9 mouse cellular contexts compared by ENCODE assay signal in genomic region chr2:93188020-93188760, GRCm38 (mm10). TPM values are rescaled to one million over a fixed set of nuclear protein-coding genes. Genes with fewer than 3 reads are reported as not detected.
DNase-seq lines count a peak whose midpoint lies in the region; ATAC-seq and TF ChIP-seq lines count a peak whose summit lies in the region.
"Had no signal": no experiment of that assay in that cellular context is flagged by ENCODE, and none has a peak within 500 bp of the region (broad histone marks: within the 10 kb centered on the region; RNA-seq: fewer than 3 reads in every experiment).

No protein-coding gene starts in this region.

- ATAC-seq in forebrain, embryonic 11.5 days (replicated peaks; ENCODE audit: low FRiP score): peak; percentile 12; the same call in 1 of the 2 replicates
- ATAC-seq in intestine, embryonic 15.5 days: no peak
- peak; percentile 7; the same call in 1 of the 2 replicates for ATAC-seq in midbrain, embryonic 11.5 days (ENCODE audit: low FRiP score)

- no peaks in the 10 kb centered on the region for H3K36me3 ChIP-seq in CH12.LX (replicated peaks in 1 of 2; ENCODE audit: control insufficient read depth in 1 of 2, insufficient read depth in 1 of 2, low read length in 1 of 2)
- H3K36me3 ChIP-seq in forebrain, embryonic 11.5 days (ENCODE audit: control insufficient read depth, insufficient read depth, low read length): no peaks in the 10 kb centered on the region
- no peaks in the 10 kb centered on the region for H3K36me3 ChIP-seq in intestine, embryonic 15.5 days
- no peaks in the 10 kb centered on the region for H3K36me3 ChIP-seq in midbrain, embryonic 11.5 days (ENCODE audit: control insufficient read depth, insufficient read depth, low read length)

- no peaks in the 10 kb centered on the region for H3K79me2 ChIP-seq in CH12.LX (replicated peaks; ENCODE audit: control insufficient read depth, extremely low read depth, insufficient read depth, poor library complexity, severe bottlenecking)

- H3K4me1 ChIP-seq in CH12.LX (ENCODE audit: control insufficient read depth in 1 of 2, insufficient read depth in 2 of 2): peaks cover 38 to 48% of the 10 kb centered on the region in 2 experiments
- H3K4me1 ChIP-seq in forebrain, embryonic 11.5 days (replicated peaks; ENCODE audit: control insufficient read depth, insufficient read depth, low read length): peaks cover 24% of the 10 kb centered on the region; the same call in 1 of the 2 replicates
- H3K4me1 ChIP-seq in intestine, embryonic 15.5 days (replicated peaks): peaks cover 55% of the 10 kb centered on the region
- peaks cover 46% of the 10 kb centered on the region for H3K4me1 ChIP-seq in midbrain, embryonic 11.5 days (ENCODE audit: control insufficient read depth, insufficient read depth, low read length)

- H3K9ac ChIP-seq in CH12.LX (ENCODE audit: insufficient read depth, low read depth): peak overlapping the region; percentile 66
- peak overlapping the region; percentile 95 for H3K9ac ChIP-seq in forebrain, embryonic 11.5 days (ENCODE audit: low read length)
- H3K9ac ChIP-seq in intestine, embryonic 15.5 days: peak overlapping the region; percentile 79
- H3K9ac ChIP-seq in midbrain, embryonic 11.5 days (ENCODE audit: low read length): peak overlapping the region; percentile 80

- 0 out of 2 replicates have a peak, but pooled peaks have one; percentile 30 for TF ChIP-seq POLR2A in CH12.LX (IDR thresholded peaks at IDR 0.05; ENCODE audit: low read depth, low read length)

- WGBS in forebrain, embryonic 11.5 days: under 1% methylated on average over 53 of the region's 53 CpGs
- WGBS in intestine, embryonic 15.5 days: under 1% methylated on average over 53 of the region's 53 CpGs
- under 1% methylated on average over 52 of the region's 53 CpGs for WGBS in midbrain, embryonic 11.5 days

- H3K27ac ChIP-seq in CH12.LX (ENCODE audit: insufficient read depth, low read depth): peak overlapping the region; percentile 19
- peak overlapping the region; percentile 84 for H3K27ac ChIP-seq in forebrain, embryonic 11.5 days (ENCODE audit: low read depth, low read length)
- H3K27ac ChIP-seq in intestine, embryonic 15.5 days: peak overlapping the region; percentile 77
- H3K27ac ChIP-seq in midbrain, embryonic 11.5 days (ENCODE audit: low read depth, low read length): peak overlapping the region; percentile 64

- TF ChIP-seq RAD21 in CH12.LX (IDR thresholded peaks at IDR 0.05; ENCODE audit: low read depth, low read length): no peak

- peaks cover 92% of the 10 kb centered on the region for H3K27me3 ChIP-seq in CH12.LX (replicated peaks)
- no peaks in the 10 kb centered on the region; the same call in 1 of the 2 replicates for H3K27me3 ChIP-seq in forebrain, embryonic 11.5 days (ENCODE audit: control insufficient read depth, insufficient read depth, low read length)
- H3K27me3 ChIP-seq in intestine, embryonic 15.5 days (replicated peaks): no peaks in the 10 kb centered on the region
- H3K27me3 ChIP-seq in midbrain, embryonic 11.5 days (ENCODE audit: control insufficient read depth, insufficient read depth, low read length): no peaks in the 10 kb centered on the region; the same call in 1 of the 2 replicates

- TF ChIP-seq EP300 in CH12.LX (IDR thresholded peaks at IDR 0.05; ENCODE audit: low read length): no peak

- peak overlapping the region; percentile 7 to 81 (median 61) for H3K4me3 ChIP-seq in CH12.LX (replicated peaks in 1 of 3; ENCODE audit: low read depth in 2 of 3, low read length in 2 of 3, poor library complexity in 1 of 3)
- peak overlapping the region; percentile 85 for H3K4me3 ChIP-seq in forebrain, embryonic 11.5 days (ENCODE audit: low read depth, low read length)
- peak overlapping the region; percentile 77 for H3K4me3 ChIP-seq in intestine, embryonic 15.5 days (replicated peaks)
- H3K4me3 ChIP-seq in midbrain, embryonic 11.5 days (ENCODE audit: low read depth, low read length): peak overlapping the region; percentile 55

- peak overlapping the region; percentile 42 for H3K4me2 ChIP-seq in CH12.LX (ENCODE audit: insufficient read depth, low read depth, poor library complexity, severe bottlenecking)
- H3K4me2 ChIP-seq in forebrain, embryonic 11.5 days (ENCODE audit: low read depth, low read length, severe bottlenecking): peak overlapping the region; percentile 93
- peak overlapping the region; percentile 100 for H3K4me2 ChIP-seq in intestine, embryonic 15.5 days (replicated peaks)
- peak overlapping the region; percentile 88 for H3K4me2 ChIP-seq in midbrain, embryonic 11.5 days

- in situ Hi-C loops in CH12.LX (cut with MboI; ENCODE audit: low pct_ligation_motif_present, low pct_unique_long_range_greater_than_20kb, low sequenced_read_pairs): loop anchor here (10.0 kb wide), 1 partner anchor 283 kb away; no protein-coding TSS in a partner anchor

- peak; percentile 52 for DNase-seq in embryo, embryonic 10 days (ENCODE audit: low spot score)
- DNase-seq in embryo, embryonic 10.5 days (ENCODE audit: low spot score): no peak
- no peak for DNase-seq in CH12.LX (ENCODE audit: extremely low read depth)
- DNase-seq in forebrain, embryonic 11.5 days (ENCODE audit: low spot score): peak; percentile 76
- peak; percentile 97 for DNase-seq in midbrain, embryonic 11.5 days (ENCODE audit: low spot score, missing footprints)
- DNase-seq in thymus, postnatal 36 days: peak; percentile 72 to 74
- DNase-seq in layer of hippocampus, postnatal 14 days (ENCODE audit: low spot score in 2 of 2): no peak

- no peaks in the 10 kb centered on the region for H3K9me3 ChIP-seq in CH12.LX (replicated peaks; ENCODE audit: low read length)
- no peaks in the 10 kb centered on the region for H3K9me3 ChIP-seq in forebrain, embryonic 11.5 days (ENCODE audit: control insufficient read depth, low read length)
- no peaks in the 10 kb centered on the region for H3K9me3 ChIP-seq in intestine, embryonic 15.5 days
- no peaks in the 10 kb centered on the region for H3K9me3 ChIP-seq in midbrain, embryonic 11.5 days (ENCODE audit: control insufficient read depth, low read length)

- no peak for TF ChIP-seq CTCF in CH12.LX (conservative IDR thresholded peaks at IDR 0.05 in 1 of 2, IDR thresholded peaks at IDR 0.05 in 1 of 2; ENCODE audit: low read depth in 2 of 2, low read length in 2 of 2)

- dilution Hi-C loops in CH12.LX (cut with MboI; ENCODE audit: extremely low pct_ligation_motif_present, extremely low pct_unique_long_range_greater_than_20kb, low sequenced_read_pairs): no loop called here

TF ChIP-seq in CH12.LX, 34 proteins besides CTCF, POLR2A, EP300 and RAD21:
- no peak for TF ChIP-seq CHD1 (IDR thresholded peaks at IDR 0.05; ENCODE audit: low read depth, low read length)

RNA-seq across cellular contexts. Expression of gene Trp53i11, which starts 0.8 kb away (rescaled TPM):
- 17.4 and 32.1 TPM in 2 replicates for total RNA-seq in CH12.LX (2012; rRNA removed)
- 0.36 and 0.49 TPM in 2 replicates for total RNA-seq in CH12.LX (2014; rRNA removed)
- polyA plus RNA-seq in CH12.LX (2012; ENCODE audit: insufficient read length, low read depth): 0.50 and 0.73 TPM in 2 replicates
- polyA plus RNA-seq in forebrain, embryonic 11.5 days (2014; fragmentation: Nextera tagmentation; extraction: Ambion mirVana): 155 and 170 TPM in 2 replicates
- polyA plus RNA-seq in intestine, embryonic 15.5 days (2015; fragmentation: Nextera tagmentation; extraction: Ambion mirVana): 36.0 and 38.8 TPM in 2 replicates
- polyA plus RNA-seq in midbrain, embryonic 11.5 days (2014; fragmentation: Nextera tagmentation; extraction: Ambion mirVana): 179 and 191 TPM in 2 replicates
- 10 to 100 TPM; 49.2 to 53.7 TPM for total RNA-seq in layer of hippocampus, postnatal 14 days (2021)
- total RNA-seq: MEL had no signal

Comparison
In these comparisons a context has a peak if more than half of its experiments do, and no peak if none do; other contexts are left out.
1. DNase-seq: peak in embryo, embryonic 10 days (single experiment), forebrain, embryonic 11.5 days (single experiment), midbrain, embryonic 11.5 days (single experiment) and thymus, postnatal 36 days (2 of 2); none in embryo, embryonic 10.5 days (single experiment), CH12.LX (single experiment) and layer of hippocampus, postnatal 14 days (0 of 2).
2. H3K27ac ChIP-seq: peak in every context shown above with its lines; median percentile 84 in forebrain, embryonic 11.5 days; 77 in intestine, embryonic 15.5 days; 64 in midbrain, embryonic 11.5 days; 19 in CH12.LX.
3. H3K4me2 ChIP-seq: peak in every context shown above with its lines; median percentile 100 in intestine, embryonic 15.5 days; 93 in forebrain, embryonic 11.5 days; 88 in midbrain, embryonic 11.5 days; 42 in CH12.LX.
4. RNA of gene Trp53i11, which starts 0.8 kb away (polyA plus RNA-seq): 179 to 191 TPM in midbrain, embryonic 11.5 days, 155 to 170 TPM in forebrain, embryonic 11.5 days and 36.0 to 38.8 TPM in intestine, embryonic 15.5 days; 0.50 to 0.73 TPM in CH12.LX; every median in the first group is over 10 times any median in the second.
5. Peak in every context shown above with its lines, with median percentiles within 50 percentile points of each other: H3K4me3 ChIP-seq and H3K9ac ChIP-seq.